Mouse (Mus musculus) ES-Bruce4 (cell line): ENCODE measurements around the gene Rchy1. TPM values are rescaled to one million over a fixed set of nuclear protein-coding genes. Genes with fewer than 3 reads are reported as not detected.

Experiments used
- H3K27ac ChIP-seq: 2 replicates; pipeline ENCODE4 v1.5.1; 2012; ENCODE audit warnings: low read length, inconsistent platforms; ENCODE audit not compliant: insufficient read depth
- H3K27me3 ChIP-seq: 2 replicates; pipeline ENCODE4 v1.6.1; 2012; ENCODE audit warnings: mild to moderate bottlenecking, low read length, inconsistent platforms; ENCODE audit not compliant: control insufficient read depth, poor library complexity, insufficient read depth, severe bottlenecking
- H3K36me3 ChIP-seq: 2 replicates; pipeline ENCODE4 v1.6.1; 2012; ENCODE audit warnings: inconsistent platforms, mild to moderate bottlenecking, low read length, moderate library complexity; ENCODE audit not compliant: control insufficient read depth, poor library complexity, insufficient read depth, severe bottlenecking
- H3K4me1 ChIP-seq: one replicate; pipeline ENCODE4 v1.8.1; 2011; ENCODE audit warnings: low read length; ENCODE audit not compliant: control insufficient read depth, insufficient read depth
- H3K4me3 ChIP-seq: 2 replicates; pipeline ENCODE4 v1.5.1; 2011; ENCODE audit warnings: low read depth, mild to moderate bottlenecking, low read length
- H3K9ac ChIP-seq: 2 replicates; pipeline ENCODE4 v1.6.1; 2012; ENCODE audit warnings: low read depth, mild to moderate bottlenecking, inconsistent platforms; ENCODE audit not compliant: poor library complexity, severe bottlenecking
- H3K9me3 ChIP-seq: replicated peaks from 2 replicates; pipeline ENCODE4 v1.6.1; 2012; ENCODE audit warnings: mild to moderate bottlenecking, low read length, inconsistent platforms; ENCODE audit not compliant: control insufficient read depth, poor library complexity, insufficient read depth, severe bottlenecking
- CTCF ChIP-seq: IDR thresholded peaks from one replicate; pipeline ENCODE4 v1.8.1; 2011; ENCODE audit warnings: low read depth, low read length
- EP300 ChIP-seq: IDR thresholded peaks from 2 replicates; pipeline ENCODE4 v1.6.1; 2011; ENCODE audit warnings: low read depth, low read length; ENCODE audit not compliant: insufficient read depth
- POLR2A ChIP-seq: IDR thresholded peaks from one replicate; pipeline ENCODE4 v1.8.1; 2011; ENCODE audit warnings: low read length; ENCODE audit not compliant: insufficient read depth
- polyA plus RNA-seq: library from polyadenylated mRNA; stranded (reverse); fragments of >200 nt; gene quantifications from 2 replicates; pipeline ENCODE4 v1.2.4, GENCODE M21; 2011; ENCODE audit warnings: low read depth; ENCODE audit not compliant: missing spikeins, insufficient read depth, insufficient read length

Rchy1 gene
- polyA plus RNA-seq, 1 experiment, result 35.8 TPM

GRCm38 (mm10) chr5:91972046-91972445 is 9.2 kb upstream of the Rchy1 start:
- no peaks in the 10 kb centered on the region for H3K27me3 ChIP-seq
- 0 out of 2 replicates have a peak overlapping the region, but pooled peaks have one; percentile 15 for H3K27ac ChIP-seq
- H3K4me3 ChIP-seq, result no peak overlapping the region
- H3K36me3 ChIP-seq, result peaks cover 4% of the 10 kb centered on the region
- no peaks in the 10 kb centered on the region for H3K4me1 ChIP-seq
- TF ChIP-seq POLR2A (no peak), EP300 (no peak), CTCF (no peak)
- no peak overlapping the region for H3K9ac ChIP-seq
- no peaks in the 10 kb centered on the region for H3K9me3 ChIP-seq

- Histone ChIP-seq H3K27ac (peak overlapping the region; percentile 5), H3K9me3 (no peaks in the 10 kb centered on the region), H3K9ac (peak overlapping the region; percentile 81), H3K4me3 (peak overlapping the region; percentile 95), H3K36me3 (peaks cover 5% of the 10 kb centered on the region), H3K27me3 (no peaks in the 10 kb centered on the region), H3K4me1 (no peaks in the 10 kb centered on the region)
- TF ChIP-seq EP300 (no peak), CTCF (no peak), POLR2A (no peak)
Observed at GRCm38 (mm10) chr5:91962259-91962638, 619 bp downstream of the Rchy1 start.

GRCm38 (mm10) chr5:91961370-91961769 is 1.5 kb downstream of the Rchy1 start:
- Histone ChIP-seq H3K9ac (peak overlapping the region; percentile 81; the same call in 1 of the 2 replicates), H3K4me3 (no peak overlapping the region), H3K36me3 (peaks cover 9% of the 10 kb centered on the region), H3K27me3 (no peaks in the 10 kb centered on the region), H3K27ac (no peak overlapping the region), H3K9me3 (no peaks in the 10 kb centered on the region), H3K4me1 (no peaks in the 10 kb centered on the region)
- TF ChIP-seq CTCF, result no peak
- no peak for TF ChIP-seq EP300
- TF ChIP-seq POLR2A, result no peak

GRCm38 (mm10) chr5:91960606-91961254 is 2.1 kb downstream of the Rchy1 start:
- peaks cover 9% of the 10 kb centered on the region for H3K36me3 ChIP-seq
- no peak overlapping the region for H3K27ac ChIP-seq
- no peak overlapping the region for H3K4me3 ChIP-seq

GRCm38 (mm10) chr5:91959986-91960385 is 2.9 kb downstream of the Rchy1 start:
- TF ChIP-seq EP300 (no peak), CTCF (no peak), POLR2A (no peak)
- H3K27ac ChIP-seq, result no peak overlapping the region
- peaks cover 10% of the 10 kb centered on the region for H3K36me3 ChIP-seq

More at GRCm38 (mm10) chr5:91960606-91961254, 2.1 kb downstream of the Rchy1 start:
- no peaks in the 10 kb centered on the region for H3K4me1 ChIP-seq
- no peaks in the 10 kb centered on the region for H3K27me3 ChIP-seq
- H3K9me3 ChIP-seq, result no peaks in the 10 kb centered on the region
- H3K9ac ChIP-seq, result no peak overlapping the region
- TF ChIP-seq POLR2A, result no peak
- TF ChIP-seq EP300, result no peak
- no peak for TF ChIP-seq CTCF

GRCm38 (mm10) chr5:91959096-91959495 is 3.8 kb downstream of the Rchy1 start:
- no peaks in the 10 kb centered on the region for H3K9me3 ChIP-seq

More at GRCm38 (mm10) chr5:91959986-91960385, 2.9 kb downstream of the Rchy1 start:
- Histone ChIP-seq H3K9ac (no peak overlapping the region), H3K27me3 (no peaks in the 10 kb centered on the region), H3K9me3 (no peaks in the 10 kb centered on the region), H3K4me3 (no peak overlapping the region), H3K4me1 (no peaks in the 10 kb centered on the region)

More at GRCm38 (mm10) chr5:91959096-91959495, 3.8 kb downstream of the Rchy1 start:
- Histone ChIP-seq H3K27ac (no peak overlapping the region), H3K9ac (no peak overlapping the region), H3K4me1 (no peaks in the 10 kb centered on the region), H3K36me3 (peaks cover 15% of the 10 kb centered on the region), H3K27me3 (no peaks in the 10 kb centered on the region), H3K4me3 (no peak overlapping the region)
- TF ChIP-seq POLR2A (no peak), EP300 (no peak), CTCF (no peak)
